Mouse (Mus musculus) adrenal gland, adult 8-10 months (tissue): ENCODE measurements around the gene Stag1. TPM values are rescaled to one million over a fixed set of nuclear protein-coding genes. Genes with fewer than 3 reads are reported as not detected.

Source experiments
- DNase-seq: peaks from one replicate; pipeline ENCODE4 v3.0.0; 2022
- total RNA-seq, 4 experiments: library from RNA; stranded (reverse); gene quantifications; 2 replicates each; pipeline ENCODE4 v1.2.4; 2022

Gene Stag1
- total RNA-seq, 4 experiments from 2014 or later, result 34.0 to 46.9 (median 36.2) TPM

GRCm38 (mm10) chr9:100963428-100963912 is 365.9 kb downstream of the Stag1 start:
- DNase-seq, result no peak

GRCm38 (mm10) chr9:100964106-100964505 is 366.5 kb downstream of the Stag1 start:
- no peak for DNase-seq

GRCm38 (mm10) chr9:100969461-100969860 is 371.9 kb downstream of the Stag1 start:
- DNase-seq, result no peak

- DNase-seq, result no peak
Measured at GRCm38 (mm10) chr9:100978666-100979065, 381.1 kb downstream of the Stag1 start.

- DNase-seq, result no peak
Measured at GRCm38 (mm10) chr9:100979260-100979659, 381.7 kb downstream of the Stag1 start.

GRCm38 (mm10) chr9:100982786-100983185 is 385.2 kb downstream of the Stag1 start:
- no peak for DNase-seq

GRCm38 (mm10) chr9:100984381-100985310 is 387.0 kb downstream of the Stag1 start:
- no peak for DNase-seq

GRCm38 (mm10) chr9:100987006-100987405 is 389.4 kb downstream of the Stag1 start:
- no peak for DNase-seq

GRCm38 (mm10) chr9:100987850-100988249 is 390.3 kb downstream of the Stag1 start:
- no peak for DNase-seq

GRCm38 (mm10) chr9:100990609-100991008 is 393.0 kb downstream of the Stag1 start:
- DNase-seq, result no peak

- no peak for DNase-seq
Measured at GRCm38 (mm10) chr9:100991321-100991720, 393.7 kb downstream of the Stag1 start.

GRCm38 (mm10) chr9:100992191-100992590 is 394.6 kb downstream of the Stag1 start:
- no peak for DNase-seq

- DNase-seq, result no peak
Measured at GRCm38 (mm10) chr9:100993937-100994336, 396.3 kb downstream of the Stag1 start.

- DNase-seq, result no peak
Measured at GRCm38 (mm10) chr9:100997138-100997537, 399.5 kb downstream of the Stag1 start.

- no peak for DNase-seq
Measured at GRCm38 (mm10) chr9:101002053-101002452, 404.5 kb downstream of the Stag1 start.

GRCm38 (mm10) chr9:101002841-101003240 is 405.2 kb downstream of the Stag1 start:
- DNase-seq, result no peak

GRCm38 (mm10) chr9:101003302-101003701 is 405.7 kb downstream of the Stag1 start:
- no peak for DNase-seq

GRCm38 (mm10) chr9:101005866-101006265 is 408.3 kb downstream of the Stag1 start:
- DNase-seq, result no peak

Other genes with a start within 250 kb of the Stag1 start
- 1 to 10 TPM in 3 of 4 experiments, under 1 TPM in 1; 0.87 to 1.4 (median 1.0) TPM for gene Il20rb, start 111.0 kb upstream of the Stag1 start, total RNA-seq
- gene Nck1, start 51.7 kb upstream of the Stag1 start, total RNA-seq, result 10 to 100 TPM; 46.4 to 53.8 (median 49.6) TPM
- 10 to 100 TPM in 2 of 4 experiments, 1 to 10 TPM in 2; 9.2 to 15.4 (median 10.6) TPM for gene Slc35g2, start 26.7 kb upstream of the Stag1 start, total RNA-seq